Mouse (Mus musculus) CH12.LX (cell line): Measurements from ENCODE around the gene Skap2. TPM values are rescaled to one million over a fixed set of nuclear protein-coding genes. Genes with fewer than 3 reads are reported as not detected.

ENCODE experiments used
- DNase-seq: peaks from one replicate; pipeline ENCODE4 v3.0.0-alpha.2; 2013; ENCODE audit errors: extremely low read depth
- H3K27ac ChIP-seq: 2 replicates; pipeline ENCODE4 v1.5.1; 2012; ENCODE audit warnings: low read depth, mild to moderate bottlenecking, control low read depth, moderate library complexity; ENCODE audit not compliant: insufficient read depth
- H3K27me3 ChIP-seq: replicated peaks from 2 replicates; pipeline ENCODE3; 2012; ENCODE audit warnings: inconsistent platforms
- H3K36me3 ChIP-seq, 2 experiments: replicated peaks in 1 of 2; 2 replicates each; pipeline versions ENCODE3 to v1.6.1; 2012; ENCODE audit warnings: inconsistent platforms in 1 of 2, low read length in 1 of 2, mild to moderate bottlenecking in 1 of 2, mixed read lengths in 1 of 2, moderate library complexity in 1 of 2; ENCODE audit not compliant: control insufficient read depth in 1 of 2, insufficient read depth in 1 of 2
- H3K4me1 ChIP-seq, 2 experiments: 2 replicates each; pipeline ENCODE4 v1.6.1; 2012; ENCODE audit warnings: inconsistent platforms in 1 of 2, moderate library complexity in 1 of 2; ENCODE audit not compliant: insufficient read depth in 2 of 2, control insufficient read depth in 1 of 2
- H3K4me2 ChIP-seq: 2 replicates; pipeline ENCODE4 v1.6.1; 2012; ENCODE audit warnings: low read depth, mild to moderate bottlenecking, control low read depth; ENCODE audit not compliant: poor library complexity, insufficient read depth, severe bottlenecking
- H3K4me3 ChIP-seq, 3 experiments: fragments of 150-350 bp in 1 of 3; sonication (generic) in 1 of 3; replicated peaks in 1 of 3; 2 replicates each; pipeline versions ENCODE3 to v1.5.1; 2011 to 2012; ENCODE audit warnings: low read depth in 2 of 3, low read length in 2 of 3, mild to moderate bottlenecking in 2 of 3, moderate library complexity in 2 of 3, control low read depth in 1 of 3, improper control_type of control experiment in 1 of 3, inconsistent platforms in 1 of 3, mixed read lengths in 1 of 3; ENCODE audit not compliant: poor library complexity in 1 of 3
- H3K79me2 ChIP-seq: replicated peaks from 2 replicates; pipeline ENCODE4 v1.6.1; 2012; ENCODE audit warnings: mild to moderate bottlenecking, moderate library complexity; ENCODE audit not compliant: control insufficient read depth, poor library complexity, insufficient read depth, severe bottlenecking; ENCODE audit errors: extremely low read depth
- H3K9ac ChIP-seq: 2 replicates; pipeline ENCODE4 v1.6.1; 2012; ENCODE audit warnings: low read depth, mild to moderate bottlenecking, control low read depth, moderate library complexity; ENCODE audit not compliant: insufficient read depth
- H3K9me3 ChIP-seq: replicated peaks from 2 replicates; pipeline ENCODE3; 2012; ENCODE audit warnings: low read length, inconsistent platforms, mixed read lengths
- CHD1 ChIP-seq: IDR thresholded peaks from 2 replicates; pipeline ENCODE4 v1.6.1; 2012; ENCODE audit warnings: low read depth, low read length, improper control_type of control experiment, inconsistent platforms
- CHD2 ChIP-seq: IDR thresholded peaks from 2 replicates; pipeline ENCODE4 v1.6.1; 2011; ENCODE audit warnings: low read length, improper control_type of control experiment
- CTCF ChIP-seq, 2 experiments: IDR thresholded peaks in 1 of 2; conservative IDR thresholded peaks in 1 of 2; 2 replicates each; pipeline ENCODE4 v1.5.1; 2011 to 2012; ENCODE audit warnings: low read depth in 2 of 2, low read length in 2 of 2, improper control_type of control experiment in 1 of 2, inconsistent platforms in 1 of 2, mild to moderate bottlenecking in 1 of 2, moderate library complexity in 1 of 2
- E2F4 ChIP-seq: IDR thresholded peaks from 2 replicates; pipeline ENCODE4 v1.6.1; 2011; ENCODE audit warnings: low read depth, low read length, improper control_type of control experiment; ENCODE audit not compliant: insufficient replicate concordance
- GABPA ChIP-seq: IDR thresholded peaks from 2 replicates; pipeline ENCODE4 v1.6.1; 2012; ENCODE audit warnings: low read depth, low read length, improper control_type of control experiment, inconsistent platforms; ENCODE audit not compliant: insufficient replicate concordance
- HCFC1 ChIP-seq: IDR thresholded peaks from 2 replicates; pipeline ENCODE4 v1.6.1; 2012; ENCODE audit warnings: low read depth, mild to moderate bottlenecking, inconsistent platforms, low read length, improper control_type of control experiment
- IRF4 ChIP-seq: IDR thresholded peaks from 2 replicates; pipeline ENCODE4 v1.6.1; 2014; ENCODE audit warnings: low read depth, mild to moderate bottlenecking, inconsistent platforms, low read length, improper control_type of control experiment
- JUN ChIP-seq: IDR thresholded peaks from 2 replicates; pipeline ENCODE4 v1.6.1; 2011; ENCODE audit warnings: low read depth, mild to moderate bottlenecking, low read length, improper control_type of control experiment, moderate library complexity; ENCODE audit not compliant: insufficient read depth
- JUND ChIP-seq: conservative IDR thresholded peaks from 2 replicates; pipeline ENCODE4 v1.6.1; 2011; ENCODE audit warnings: low read depth, low read length, improper control_type of control experiment
- MAZ ChIP-seq: IDR thresholded peaks from 2 replicates; pipeline ENCODE4 v1.6.1; 2012; ENCODE audit warnings: low read depth, mild to moderate bottlenecking, inconsistent platforms, low read length, improper control_type of control experiment, moderate library complexity
- NELFE ChIP-seq: IDR thresholded peaks from 2 replicates; pipeline ENCODE4 v1.6.1; 2011; ENCODE audit warnings: low read depth, low read length, improper control_type of control experiment
- POLR2A ChIP-seq: IDR thresholded peaks from 2 replicates; pipeline ENCODE4 v1.6.1; 2011; ENCODE audit warnings: low read depth, mild to moderate bottlenecking, improper control_type of control experiment, low read length
- TBP ChIP-seq: conservative IDR thresholded peaks from 2 replicates; pipeline ENCODE4 v1.6.1; 2011; ENCODE audit warnings: low read depth, low read length, improper control_type of control experiment
- TCF12 ChIP-seq: IDR thresholded peaks from 2 replicates; pipeline ENCODE4 v1.6.1; 2014; ENCODE audit warnings: low read depth, mild to moderate bottlenecking, inconsistent platforms, low read length, improper control_type of control experiment
- USF2 ChIP-seq: conservative IDR thresholded peaks from 2 replicates; pipeline ENCODE4 v1.6.1; 2011; ENCODE audit warnings: low read depth, low read length, improper control_type of control experiment
- ZKSCAN1 ChIP-seq: IDR thresholded peaks from 2 replicates; pipeline ENCODE4 v1.6.1; 2012; ENCODE audit warnings: low read depth, inconsistent platforms, low read length, improper control_type of control experiment, borderline replicate concordance
- ZMIZ1 ChIP-seq: IDR thresholded peaks from 2 replicates; pipeline ENCODE4 v1.6.1; 2012; ENCODE audit warnings: low read depth, mild to moderate bottlenecking, inconsistent platforms, low read length, improper control_type of control experiment
- dilution Hi-C: fragments of 300-500 bp; cut with MboI; formaldehyde crosslinking; loops from 2 replicates; pipeline ENCODE4 v1.14.3; 2020; ENCODE audit warnings: low sequenced_read_pairs; ENCODE audit not compliant: extremely low pct_unique_long_range_greater_than_20kb, extremely low pct_ligation_motif_present
- in situ Hi-C: fragments of 300-500 bp; cut with MboI; formaldehyde crosslinking; loops from 3 replicates; pipeline ENCODE4 v1.14.3; 2019; ENCODE audit warnings: low sequenced_read_pairs, low pct_ligation_motif_present, low pct_unique_long_range_greater_than_20kb, mixed read lengths
- polyA plus RNA-seq: library from polyadenylated mRNA; unstranded; fragments of >175 nt; gene quantifications from 2 replicates; pipeline ENCODE4 v1.2.1, GENCODE M21; 2012; ENCODE audit warnings: low read depth; ENCODE audit not compliant: insufficient read length
- total RNA-seq, 2 experiments: library from RNA; depleted of rRNA; stranded (reverse); fragments of 300-350 nt in 1 of 2; fragments of >200 nt in 1 of 2; gene quantifications; 2 replicates each; pipeline ENCODE4 v1.2.3; 2012 to 2014

Skap2 gene
- total and polyA plus RNA-seq, 3 experiments, result 25.8 to 76.1 (median 51.9) TPM

GRCm38 (mm10) chr6:51809164-51809824 is 203.1 kb downstream of the Skap2 start:
- H3K4me2 ChIP-seq, result no peak overlapping the region
- no peak for DNase-seq
- H3K4me1 ChIP-seq, result no peaks in the 10 kb centered on the region
- dilution Hi-C loops (no loop called here), in situ Hi-C loops (no loop called here)
- no peaks in the 10 kb centered on the region for H3K79me2 ChIP-seq
- H3K4me3 ChIP-seq, result no peak overlapping the region
- no peaks in the 10 kb centered on the region for H3K27me3 ChIP-seq
- H3K9ac ChIP-seq, result no peak overlapping the region
- no peaks in the 10 kb centered on the region for H3K9me3 ChIP-seq
- TF ChIP-seq CHD1 (no peak), CHD2 (no peak), TCF12 (no peak), HCFC1 (no peak), TBP (no peak), ZMIZ1 (no peak), MAZ (no peak), POLR2A (no peak), E2F4 (no peak), GABPA (no peak), NELFE (no peak), ZKSCAN1 (no peak)
- TF ChIP-seq, all 38 proteins: peak for 0
- no peak overlapping the region for H3K27ac ChIP-seq
- H3K36me3 ChIP-seq, result no peaks in the 10 kb centered on the region

GRCm38 (mm10) chr6:51808011-51808410 is 204.3 kb downstream of the Skap2 start:
- Histone ChIP-seq H3K36me3 (no peaks in the 10 kb centered on the region), H3K4me1 (no peaks in the 10 kb centered on the region), H3K9ac (no peak overlapping the region), H3K27me3 (no peaks in the 10 kb centered on the region), H3K79me2 (no peaks in the 10 kb centered on the region), H3K27ac (no peak overlapping the region), H3K4me2 (no peak overlapping the region), H3K9me3 (no peaks in the 10 kb centered on the region), H3K4me3 (no peak overlapping the region)
- TF ChIP-seq JUND (no peak), CTCF (conservative IDR thresholded peaks at IDR 0.05 in 1 of 2, IDR thresholded peaks at IDR 0.05 in 1 of 2; ENCODE audit: low read depth in 2 of 2, low read length in 2 of 2) (peak in 1 of 2 experiments; percentile 27; a peak in 2 of 4 replicates), IRF4 (no peak), USF2 (no peak), JUN (no peak)
- DNase-seq, result no peak
- in situ Hi-C loops (no loop called here), dilution Hi-C loops (no loop called here)

Other genes starting within 250 kb of the Skap2 start
- 1.4 and 1.9 TPM in 2 replicates for gene Hoxa1, start 145.8 kb upstream of the Skap2 start, total RNA-seq (2012; rRNA removed)
- gene Hoxa1, start 145.8 kb upstream of the Skap2 start, total RNA-seq (2014; rRNA removed), result 3.7 and 4.6 TPM in 2 replicates
- 2.5 and 3.2 TPM in 2 replicates for gene Hoxa1, start 145.8 kb upstream of the Skap2 start, polyA plus RNA-seq
- gene Hoxa2, start 152.3 kb upstream of the Skap2 start, total RNA-seq (2012; rRNA removed), result not detected in 2 replicates
- 0.12 TPM in 1 of 2 replicates, not detected in the other for gene Hoxa2, start 152.3 kb upstream of the Skap2 start, total RNA-seq (2014; rRNA removed)
- 0.26 and 0.45 TPM in 2 replicates for gene Hoxa2, start 152.3 kb upstream of the Skap2 start, polyA plus RNA-seq
- not detected in 2 replicates for gene 5730596B20Rik, start 164.9 kb upstream of the Skap2 start, total RNA-seq (2012; rRNA removed)
- gene 5730596B20Rik, start 164.9 kb upstream of the Skap2 start, total RNA-seq (2014; rRNA removed), result not detected in 2 replicates
- gene 5730596B20Rik, start 164.9 kb upstream of the Skap2 start, polyA plus RNA-seq, result 0.07 TPM in 1 of 2 replicates, not detected in the other
- not detected in 2 replicates for gene Hoxa4, start 179.2 kb upstream of the Skap2 start, total RNA-seq (2012; rRNA removed)
- not detected in 2 replicates for gene Hoxa4, start 179.2 kb upstream of the Skap2 start, total RNA-seq (2014; rRNA removed)
- gene Hoxa4, start 179.2 kb upstream of the Skap2 start, polyA plus RNA-seq, result 0.19 TPM in 1 of 2 replicates, not detected in the other
- gene Hoxa5, start 192.0 kb upstream of the Skap2 start, total RNA-seq (2012; rRNA removed), result 1.5 TPM in 2 replicates
- 0.83 and 1.2 TPM in 2 replicates for gene Hoxa5, start 192.0 kb upstream of the Skap2 start, total RNA-seq (2014; rRNA removed)
- gene Hoxa5, start 192.0 kb upstream of the Skap2 start, polyA plus RNA-seq, result 3.1 and 4.1 TPM in 2 replicates
- gene Hoxa6, start 196.2 kb upstream of the Skap2 start, total RNA-seq (2012; rRNA removed), result 1.2 and 2.2 TPM in 2 replicates
- gene Hoxa6, start 196.2 kb upstream of the Skap2 start, total RNA-seq (2014; rRNA removed), result 0.58 and 1.1 TPM in 2 replicates
- 1.6 and 2.1 TPM in 2 replicates for gene Hoxa6, start 196.2 kb upstream of the Skap2 start, polyA plus RNA-seq
- 0.25 and 0.38 TPM in 2 replicates for gene Hoxa3, start 200.8 kb upstream of the Skap2 start, total RNA-seq (2012; rRNA removed)
- gene Hoxa3, start 200.8 kb upstream of the Skap2 start, total RNA-seq (2014; rRNA removed), result 0.08 TPM in 1 of 2 replicates, not detected in the other
- gene Hoxa3, start 200.8 kb upstream of the Skap2 start, polyA plus RNA-seq, result 0.34 and 0.37 TPM in 2 replicates
- gene Gm28308, start 200.8 kb upstream of the Skap2 start, total RNA-seq (2012; rRNA removed), result not detected in 2 replicates
- not detected in 2 replicates for gene Gm28308, start 200.8 kb upstream of the Skap2 start, total RNA-seq (2014; rRNA removed)
- not detected in 2 replicates for gene Gm28308, start 200.8 kb upstream of the Skap2 start, polyA plus RNA-seq
- gene Hoxa7, start 209.3 kb upstream of the Skap2 start, total RNA-seq (2012; rRNA removed), result 0.71 and 1.1 TPM in 2 replicates
- gene Hoxa7, start 209.3 kb upstream of the Skap2 start, total RNA-seq (2014; rRNA removed), result 0.85 and 1.0 TPM in 2 replicates
- 1.4 TPM in 2 replicates for gene Hoxa7, start 209.3 kb upstream of the Skap2 start, polyA plus RNA-seq
- 0.30 and 0.50 TPM in 2 replicates for gene Hoxa9, start 218.5 kb upstream of the Skap2 start, total RNA-seq (2012; rRNA removed)
- 0.30 and 0.32 TPM in 2 replicates for gene Hoxa9, start 218.5 kb upstream of the Skap2 start, total RNA-seq (2014; rRNA removed)
- 0.47 and 0.97 TPM in 2 replicates for gene Hoxa9, start 218.5 kb upstream of the Skap2 start, polyA plus RNA-seq
- gene Hoxa10, start 228.3 kb upstream of the Skap2 start, total RNA-seq (2012; rRNA removed), result 5.2 and 5.7 TPM in 2 replicates
- gene Hoxa10, start 228.3 kb upstream of the Skap2 start, total RNA-seq (2014; rRNA removed), result 14.3 and 14.6 TPM in 2 replicates
- 14.3 and 14.5 TPM in 2 replicates for gene Hoxa10, start 228.3 kb upstream of the Skap2 start, polyA plus RNA-seq
- not detected in 2 replicates for gene Hoxa11, start 233.3 kb upstream of the Skap2 start, total RNA-seq (2012; rRNA removed)
- gene Hoxa11, start 233.3 kb upstream of the Skap2 start, total RNA-seq (2014; rRNA removed), result not detected in 2 replicates
- gene Hoxa11, start 233.3 kb upstream of the Skap2 start, polyA plus RNA-seq, result not detected in 2 replicates
- not detected in 2 replicates for gene Hoxa13, start 248.3 kb upstream of the Skap2 start, total RNA-seq (2012; rRNA removed)
- gene Hoxa13, start 248.3 kb upstream of the Skap2 start, total RNA-seq (2014; rRNA removed), result 0.11 and 0.17 TPM in 2 replicates
- gene Hoxa13, start 248.3 kb upstream of the Skap2 start, polyA plus RNA-seq, result 0.10 TPM in 1 of 2 replicates, not detected in the other